Mouse (Mus musculus): Measurements from ENCODE around the gene Ccl27b. TPM values are rescaled to one million over a fixed set of nuclear protein-coding genes. Genes with fewer than 3 reads are reported as not detected.

The Ccl27b gene
- polyA plus RNA-seq (2015; fragmentation: Nextera tagmentation; extraction: Ambion mirVana), result not detected in 2 replicates

GRCm38 (mm10) chr4:42654951-42655350 lies at the start of gene Ccl27b:
Ccl27b (plus strand) TSS chr4:42655251.

GRCm38 (mm10) chr4:42611895-42612294 lies 43.2 kb upstream of the Ccl27b start, which contains the start of gene Gm10591:
Gm10591 (plus strand) TSS chr4:42612195.

GRCm38 (mm10) chr4:42629419-42629818 lies 25.6 kb upstream of the Ccl27b start, which contains the start of gene Gm2564:
Gm2564 (plus strand) TSS chr4:42629719.

DNA sequence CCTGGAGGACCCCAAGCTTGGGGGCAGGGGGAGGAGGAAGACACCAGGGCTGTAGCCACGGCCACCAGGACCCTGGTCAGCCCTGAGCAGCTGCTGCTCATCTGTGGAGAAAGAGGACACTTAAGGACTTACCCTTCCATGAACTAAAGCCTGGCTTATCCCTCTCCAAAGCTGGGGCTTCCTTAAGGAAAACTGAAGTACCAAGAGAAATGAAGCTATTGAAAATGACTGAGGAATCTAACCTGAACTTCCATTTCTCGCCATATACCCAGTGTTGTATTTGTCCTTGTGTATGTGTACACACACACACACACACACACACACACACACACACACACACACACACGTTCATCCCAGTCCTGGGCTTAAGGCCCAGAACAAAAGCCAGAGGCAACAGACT lies 6.7 kb downstream of the Ccl27b start, which contains the start of gene Il11ra2:
Il11ra2 (minus strand) TSS at position 101 of the 400 bp plus-strand sequence.

Other genes with a start within 250 kb of the Ccl27b start
- not detected in 2 replicates for gene Gm21586, start 215.9 kb upstream of the Ccl27b start, polyA plus RNA-seq (2015; fragmentation: Nextera tagmentation; extraction: Ambion mirVana)
- gene Gm2163, start 188.5 kb upstream of the Ccl27b start, polyA plus RNA-seq (2015; fragmentation: Nextera tagmentation; extraction: Ambion mirVana), result not detected in 2 replicates
- gene Fam205a2, start 127.1 kb upstream of the Ccl27b start, polyA plus RNA-seq (2015; fragmentation: Nextera tagmentation; extraction: Ambion mirVana), result 0.04 TPM in 1 of 2 replicates, not detected in the other
- gene Gm10591, start 43.1 kb upstream of the Ccl27b start, polyA plus RNA-seq (2015; fragmentation: Nextera tagmentation; extraction: Ambion mirVana), result not detected in 2 replicates
- gene Gm2564, start 25.5 kb upstream of the Ccl27b start, polyA plus RNA-seq (2015; fragmentation: Nextera tagmentation; extraction: Ambion mirVana), result 0.25 TPM in 1 of 2 replicates, not detected in the other
- gene Il11ra2, start 6.6 kb downstream of the Ccl27b start, polyA plus RNA-seq (2015; fragmentation: Nextera tagmentation; extraction: Ambion mirVana), result 0.12 TPM in 1 of 2 replicates, not detected in the other
- gene 4930578G10Rik, start 80.3 kb downstream of the Ccl27b start, polyA plus RNA-seq (2015; fragmentation: Nextera tagmentation; extraction: Ambion mirVana), result not detected in 2 replicates
- gene Ccl19, start 101.3 kb downstream of the Ccl27b start, polyA plus RNA-seq (2015; fragmentation: Nextera tagmentation; extraction: Ambion mirVana), result not detected in 2 replicates
- 3.6 and 5.6 TPM in 2 replicates for gene Ccl21a, start 118.7 kb downstream of the Ccl27b start, polyA plus RNA-seq (2015; fragmentation: Nextera tagmentation; extraction: Ambion mirVana)
- gene Fam205a1, start 198.6 kb downstream of the Ccl27b start, polyA plus RNA-seq (2015; fragmentation: Nextera tagmentation; extraction: Ambion mirVana), result 0.05 TPM in 2 replicates
- gene Gm12394, start 201.5 kb downstream of the Ccl27b start, polyA plus RNA-seq (2015; fragmentation: Nextera tagmentation; extraction: Ambion mirVana), result 0.08 TPM in 1 of 2 replicates, not detected in the other
- gene Fam205c, start 219.0 kb downstream of the Ccl27b start, polyA plus RNA-seq (2015; fragmentation: Nextera tagmentation; extraction: Ambion mirVana), result 0.27 and 0.35 TPM in 2 replicates